Mouse (Mus musculus) heart, adult 11 months (tissue): ENCODE data around the gene Adtrp.

Experiments
- DNase-seq: peaks from one replicate; pipeline ENCODE4 v3.0.0; 2022

Gene Adtrp

DNA sequence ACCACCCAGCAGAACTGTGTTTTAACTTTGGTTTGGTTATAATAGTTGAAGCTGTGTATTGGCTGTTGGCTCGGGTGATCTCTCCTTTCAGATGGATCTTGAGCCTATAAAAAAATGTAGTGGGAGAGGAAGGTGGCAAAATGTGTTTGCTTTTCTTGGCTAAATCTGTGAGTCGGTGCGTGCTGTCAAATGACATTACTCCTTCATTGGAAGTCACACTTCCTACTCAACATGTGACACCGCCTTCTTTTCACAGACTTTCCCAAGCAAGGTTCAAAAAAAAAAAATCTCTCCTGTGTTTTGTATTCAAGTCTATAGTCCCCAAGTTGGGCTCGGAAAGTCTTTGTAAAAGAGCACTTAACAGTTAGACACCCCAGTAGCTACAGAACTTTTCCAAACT is 19.9 kb downstream of the Adtrp start:
- peak; percentile 30 for DNase-seq

DNA sequence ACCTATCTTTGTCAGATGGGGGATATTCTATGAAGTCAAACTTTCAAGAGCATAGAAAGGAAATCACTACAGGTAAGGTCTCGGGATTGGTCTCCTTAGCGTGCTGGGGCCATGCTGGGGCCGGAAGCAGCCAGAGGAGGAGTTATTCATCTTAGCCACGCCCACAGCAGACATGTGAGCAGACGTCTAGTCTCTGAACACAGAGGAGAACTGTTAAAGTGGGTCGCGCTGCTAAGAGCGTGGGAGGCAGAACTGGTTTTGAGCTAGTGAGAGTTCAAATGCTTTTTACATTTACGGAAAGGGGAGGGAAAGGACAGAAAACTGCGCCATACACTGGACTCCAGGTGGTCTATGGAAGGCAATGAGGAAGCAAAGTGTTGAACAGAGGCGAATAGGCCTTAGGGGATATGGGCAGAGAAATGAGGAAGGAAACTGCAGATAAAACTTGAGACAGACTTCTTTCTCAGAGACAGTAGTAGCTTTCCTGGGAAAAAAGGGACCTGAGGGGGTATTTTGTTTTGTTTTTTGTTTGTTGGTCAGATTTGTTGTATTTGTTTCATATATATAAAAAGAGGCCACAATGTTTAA is 22.0 kb downstream of the Adtrp start:
- peak; percentile 82 for DNase-seq

DNA sequence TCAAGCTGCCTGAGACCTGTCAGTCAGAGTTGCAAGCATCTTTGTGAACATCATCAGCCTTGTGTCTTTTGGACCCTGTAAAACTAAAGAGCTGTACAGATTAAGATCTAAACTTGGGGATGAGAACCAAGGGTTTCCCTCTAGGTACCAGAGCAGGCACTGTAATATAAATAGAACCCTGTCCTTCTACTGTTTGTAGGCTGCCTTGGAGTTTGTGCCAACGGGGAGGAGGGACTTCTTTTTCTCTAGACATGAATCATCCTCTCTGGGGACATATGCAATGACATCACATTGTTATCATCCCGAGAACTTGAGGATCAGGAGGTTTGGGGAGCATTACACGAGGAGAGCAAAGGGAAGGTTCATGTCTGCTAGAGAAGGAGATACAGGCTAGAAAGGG is 24.4 kb downstream of the Adtrp start:
- DNase-seq = peak; percentile 81

DNA sequence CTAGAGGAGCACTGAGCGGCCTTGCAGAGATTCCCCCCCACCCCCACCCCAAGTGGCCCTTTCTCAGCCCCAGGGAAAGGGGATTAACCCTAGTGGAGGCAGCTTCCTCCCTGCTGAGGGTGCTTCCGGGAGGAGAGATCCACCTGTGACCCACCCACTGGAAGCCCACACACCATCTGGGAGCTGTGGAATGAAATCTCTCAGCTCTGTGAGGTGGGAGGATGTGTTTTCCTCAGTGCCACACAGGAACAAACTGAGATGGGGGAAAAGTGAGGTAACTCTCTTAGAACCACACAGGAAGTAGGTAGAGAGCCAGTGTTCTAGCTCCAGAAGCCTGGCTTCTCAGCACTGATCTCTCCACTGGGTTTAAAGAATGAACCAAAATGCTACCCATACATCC is 24.9 kb downstream of the Adtrp start:
- DNase-seq = peak; percentile 79

DNA sequence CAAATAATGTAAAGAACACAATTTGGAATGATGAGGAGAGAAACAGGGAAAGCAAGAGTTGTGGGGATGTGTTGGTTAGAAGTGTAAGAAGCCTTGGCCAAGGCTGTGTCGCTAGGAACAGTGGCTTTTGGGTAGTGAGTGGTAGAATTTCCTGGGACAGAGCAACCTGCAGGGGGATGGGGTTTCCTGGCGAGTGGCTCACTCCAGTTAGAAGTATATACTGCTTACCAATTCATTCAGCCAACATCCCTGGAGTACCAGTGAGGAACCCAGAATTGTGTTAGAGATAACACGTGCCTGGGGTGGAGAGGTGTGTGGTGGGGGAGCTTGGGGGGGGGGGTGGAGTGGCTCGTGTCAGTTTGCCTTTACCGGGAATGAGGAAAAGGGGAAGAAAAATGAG is 25.4 kb downstream of the Adtrp start:
- peak; percentile 56 for DNase-seq

DNA sequence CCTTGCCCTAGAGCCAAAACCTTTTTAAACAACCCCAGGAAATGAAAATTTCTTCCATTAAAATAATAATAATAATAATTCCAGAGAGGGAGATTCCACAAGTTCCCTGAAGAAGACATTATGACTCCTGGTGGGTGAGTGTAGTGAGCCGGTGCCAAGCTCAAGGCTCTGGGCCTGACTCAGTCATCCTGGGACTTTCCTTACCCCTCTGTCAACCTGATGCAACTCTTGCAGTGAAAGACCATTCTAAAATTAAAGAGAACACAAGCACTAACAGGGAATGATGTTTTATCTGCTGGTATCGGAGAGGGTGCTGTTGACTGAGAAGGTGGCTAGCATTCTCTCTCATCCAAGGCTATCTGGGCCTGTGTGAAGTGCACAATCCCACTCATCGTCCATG is 26.5 kb downstream of the Adtrp start:
- peak; percentile 49 for DNase-seq

DNA sequence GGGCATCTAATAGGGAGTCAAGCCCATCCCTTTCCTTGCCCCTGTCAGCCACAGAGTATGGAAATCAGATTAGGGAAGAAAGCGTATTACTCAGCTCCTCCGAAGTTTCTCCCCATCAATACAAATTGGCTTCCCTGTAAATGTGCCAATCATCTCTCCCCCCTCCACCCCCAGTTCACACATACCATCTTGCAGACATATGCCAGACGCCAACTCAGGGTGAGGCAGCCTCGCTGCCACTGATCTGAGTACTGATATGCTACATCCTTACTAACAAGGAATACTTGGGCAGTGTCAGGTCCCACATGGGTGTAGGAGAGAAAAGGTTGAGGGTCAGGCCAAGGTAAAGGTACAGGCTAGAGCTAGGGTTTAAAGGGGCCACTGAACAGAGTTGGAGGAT is 27.6 kb downstream of the Adtrp start:
- peak; percentile 80 for DNase-seq

DNA sequence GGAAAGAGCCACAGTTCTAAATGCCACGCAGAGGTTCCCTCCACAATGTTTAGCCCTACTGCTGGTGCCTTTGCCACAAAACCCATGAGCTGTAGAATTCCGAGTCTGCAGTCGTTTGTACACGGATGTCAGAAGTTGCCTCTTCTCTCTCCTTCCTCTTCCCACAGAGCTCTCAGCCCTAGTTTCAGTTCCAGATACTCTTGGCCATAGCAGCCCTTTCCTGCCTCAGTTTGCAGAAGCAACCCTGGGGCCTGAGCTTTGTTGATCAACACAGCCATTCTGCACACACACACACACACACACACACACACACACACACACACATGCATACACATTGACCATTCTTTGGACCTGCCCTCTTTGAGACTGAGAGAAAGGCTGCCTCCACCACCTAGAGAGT is 28.0 kb downstream of the Adtrp start:
- DNase-seq = peak; percentile 93

DNA sequence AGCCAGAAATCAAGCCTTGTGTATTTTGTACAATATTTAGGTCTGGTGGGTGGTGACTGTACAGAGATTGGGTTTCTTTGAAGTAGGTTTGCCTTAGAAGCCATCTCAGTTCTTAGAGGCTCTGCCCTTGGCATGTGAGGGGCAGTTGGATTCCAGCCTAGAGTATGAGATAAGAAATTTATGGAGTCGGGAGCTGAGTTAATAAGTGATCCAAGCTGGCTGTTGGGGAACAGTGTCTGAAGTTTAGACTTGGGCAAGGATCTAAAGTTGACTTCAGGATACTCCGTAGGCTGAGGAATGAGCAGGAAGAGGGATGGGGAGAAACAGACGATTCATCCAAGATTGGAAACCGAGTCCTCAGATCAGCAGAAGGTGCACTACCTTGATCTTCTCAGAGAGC is 29.9 kb downstream of the Adtrp start:
- peak; percentile 39 for DNase-seq

DNA sequence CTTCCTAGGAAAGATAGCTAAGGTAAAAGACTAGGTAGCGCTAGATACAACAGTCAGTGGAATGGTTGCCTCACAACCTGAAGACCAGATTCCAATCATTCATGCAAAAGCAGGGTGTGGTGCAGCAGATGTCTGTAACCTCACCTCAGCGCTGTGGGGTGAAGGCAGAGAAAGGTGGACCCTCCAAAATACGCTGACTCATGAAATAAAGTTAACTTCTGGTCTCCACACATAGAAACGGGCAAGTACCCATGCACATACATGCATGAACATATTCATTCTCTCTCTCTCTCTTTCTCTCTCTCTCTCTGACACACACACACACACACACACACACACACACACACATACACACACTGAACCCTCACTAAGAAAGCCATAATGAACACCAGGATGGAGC is 30.8 kb downstream of the Adtrp start:
- DNase-seq = peak; percentile 55

DNA sequence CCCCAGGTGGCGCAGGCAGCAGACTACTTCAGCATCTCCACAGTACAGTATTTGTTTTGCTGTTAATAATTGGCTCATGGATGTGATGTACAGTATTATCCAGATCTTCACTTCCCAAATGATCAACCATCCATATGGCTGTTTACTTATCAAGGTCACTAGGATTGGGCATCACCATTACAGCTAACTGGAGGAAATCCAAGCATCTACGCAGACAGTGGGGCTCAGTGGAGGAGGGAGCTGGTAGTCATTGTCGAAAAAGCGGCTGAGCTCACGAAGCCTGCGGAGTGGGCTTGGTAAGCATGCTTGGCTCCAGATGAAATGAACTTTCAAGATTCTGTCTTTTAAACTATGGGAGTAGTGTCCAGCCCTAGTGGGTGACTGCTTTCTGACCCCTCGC is 36.7 kb downstream of the Adtrp start:
- peak; percentile 24 for DNase-seq

DNA sequence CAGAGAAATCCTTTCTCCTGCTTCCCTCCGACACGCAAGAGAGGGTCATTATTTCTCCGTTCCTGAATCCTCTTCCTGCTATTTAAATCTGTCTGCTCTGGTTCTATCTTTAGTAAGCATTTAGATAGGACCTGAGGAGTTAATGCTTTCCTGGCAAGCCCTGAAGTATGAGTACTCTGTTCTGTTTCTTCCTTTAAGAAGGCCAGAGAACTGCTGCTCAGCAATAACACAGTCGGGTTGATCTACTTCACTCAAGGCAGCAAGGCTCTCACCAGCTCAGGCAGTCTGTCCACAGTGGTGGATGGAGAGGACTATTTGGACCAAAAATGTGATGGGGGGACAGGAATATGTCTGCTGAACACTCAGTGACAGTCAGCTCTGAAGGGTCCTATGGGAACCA is 39.7 kb downstream of the Adtrp start:
- DNase-seq = no peak

DNA sequence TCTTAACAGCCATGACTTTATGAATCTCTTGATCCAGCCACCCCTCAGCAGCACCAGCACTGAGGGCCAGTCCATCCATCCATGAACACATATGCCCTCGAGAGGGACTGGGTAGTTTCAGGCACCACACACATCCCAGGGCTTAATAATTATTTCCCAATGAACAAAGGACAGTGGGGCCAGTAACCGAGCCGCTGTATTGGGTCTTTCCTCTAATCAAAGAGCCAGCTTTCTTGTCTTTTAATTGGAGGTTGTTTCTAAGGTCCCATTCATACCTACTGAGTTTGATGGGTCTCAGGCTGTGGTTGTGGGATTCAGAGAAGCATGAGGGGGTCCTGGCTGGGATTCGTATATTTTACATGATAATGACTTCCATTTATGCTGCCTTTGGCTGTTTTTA is 40.2 kb downstream of the Adtrp start:
- DNase-seq = no peak

DNA sequence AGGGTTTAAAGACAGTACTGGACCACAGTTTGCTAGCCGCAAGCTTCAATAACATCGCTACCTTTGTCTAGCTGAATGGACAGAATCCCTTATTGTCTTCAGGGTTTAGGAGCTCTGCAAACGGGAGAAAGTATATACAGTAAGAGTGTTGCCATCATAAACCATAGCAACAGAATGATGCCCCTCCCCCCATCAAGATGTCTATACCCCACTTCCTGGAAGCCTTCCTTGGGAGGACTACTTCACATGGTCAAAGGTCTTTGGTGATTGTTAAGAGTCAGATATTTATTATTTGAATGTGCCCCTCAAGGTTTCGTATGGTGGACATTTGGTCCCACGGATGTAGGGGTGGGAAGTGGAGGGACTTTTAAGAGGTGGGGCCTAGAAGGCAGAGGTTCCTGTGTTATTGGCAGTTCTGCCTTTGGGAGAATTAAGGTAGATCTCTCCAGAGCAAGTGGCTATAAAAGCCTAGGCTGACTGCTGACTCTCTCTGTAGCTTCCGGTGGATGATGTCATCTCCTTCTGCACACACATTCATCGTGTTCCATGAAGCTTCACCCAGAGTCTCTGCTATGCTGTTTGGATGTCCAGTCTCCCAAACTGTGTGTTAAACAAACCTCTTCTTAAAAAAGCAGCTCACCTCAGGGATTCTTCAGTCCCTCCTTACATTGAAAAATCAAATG is 42.2 kb downstream of the Adtrp start:
- no peak for DNase-seq

DNA sequence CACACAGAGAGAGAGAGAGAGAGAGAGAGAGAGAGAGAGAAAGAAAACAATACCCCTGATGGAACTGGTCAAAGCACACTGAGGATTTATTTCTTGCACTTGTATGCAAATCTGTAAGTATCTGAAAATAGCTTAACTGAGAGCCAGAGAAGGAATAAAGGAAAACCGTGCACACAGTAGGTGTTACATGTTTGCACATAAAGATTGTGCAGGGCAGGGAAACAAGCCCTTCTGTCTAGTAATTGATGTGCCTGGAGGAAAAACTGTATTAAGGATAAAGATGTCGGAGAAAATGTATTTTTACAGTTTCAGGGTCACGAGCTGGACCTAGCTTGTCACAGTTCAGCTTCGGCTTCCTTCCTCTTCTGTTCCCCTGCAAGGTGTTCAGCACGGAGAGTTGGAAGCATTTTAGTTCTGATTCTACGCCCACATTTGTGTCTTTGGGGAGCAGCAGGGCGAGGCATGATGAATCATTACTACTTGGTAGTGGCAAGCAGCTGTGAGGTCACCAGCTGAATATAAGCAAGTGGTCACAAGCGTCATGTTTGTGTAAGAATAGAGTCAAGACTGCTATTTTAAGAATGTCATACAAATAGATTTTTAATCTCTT is 43.7 kb downstream of the Adtrp start:
- DNase-seq = no peak

DNA sequence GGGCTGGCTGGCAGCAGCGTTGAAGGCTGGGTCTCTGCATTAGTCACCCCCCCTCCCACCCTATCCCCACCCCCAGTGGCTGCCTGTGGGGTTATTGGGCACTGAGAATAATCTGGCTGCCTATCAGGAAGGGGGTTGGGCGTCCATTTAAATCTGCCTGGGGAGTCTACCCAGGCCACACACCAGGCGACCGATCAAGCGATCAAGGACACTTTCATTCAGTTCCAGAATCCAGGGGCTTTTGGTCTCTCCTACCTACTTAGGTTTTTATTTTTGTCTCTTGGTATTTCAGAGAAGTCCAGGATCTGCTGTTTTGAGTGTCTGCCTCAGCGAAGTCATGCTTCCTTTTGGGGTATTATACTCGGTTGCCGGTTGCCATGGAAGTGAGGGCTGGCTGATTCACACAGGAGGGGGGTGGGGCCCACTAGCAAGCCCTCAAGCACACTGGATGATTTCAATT is 46.3 kb downstream of the Adtrp start:
- no peak for DNase-seq

DNA sequence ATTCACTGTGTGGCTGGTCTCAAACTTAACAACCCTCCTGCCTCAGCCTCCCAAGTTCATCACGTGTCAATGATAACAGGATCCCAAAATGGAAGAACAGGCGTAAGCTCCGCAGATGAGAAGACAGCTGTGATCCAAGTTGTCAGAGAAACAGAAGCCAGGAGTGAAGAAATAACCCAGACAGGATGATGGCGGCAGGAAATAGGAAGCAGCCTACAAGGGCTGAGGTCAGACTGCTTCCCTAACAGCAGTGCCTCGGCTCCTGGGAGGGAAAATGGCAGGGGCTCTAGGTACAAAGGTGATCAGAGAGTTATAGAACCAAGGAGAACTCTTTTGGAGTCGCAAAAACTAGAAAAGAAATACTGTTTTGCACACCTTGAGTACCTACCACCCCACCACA is 54.6 kb downstream of the Adtrp start:
- DNase-seq = no peak

DNA sequence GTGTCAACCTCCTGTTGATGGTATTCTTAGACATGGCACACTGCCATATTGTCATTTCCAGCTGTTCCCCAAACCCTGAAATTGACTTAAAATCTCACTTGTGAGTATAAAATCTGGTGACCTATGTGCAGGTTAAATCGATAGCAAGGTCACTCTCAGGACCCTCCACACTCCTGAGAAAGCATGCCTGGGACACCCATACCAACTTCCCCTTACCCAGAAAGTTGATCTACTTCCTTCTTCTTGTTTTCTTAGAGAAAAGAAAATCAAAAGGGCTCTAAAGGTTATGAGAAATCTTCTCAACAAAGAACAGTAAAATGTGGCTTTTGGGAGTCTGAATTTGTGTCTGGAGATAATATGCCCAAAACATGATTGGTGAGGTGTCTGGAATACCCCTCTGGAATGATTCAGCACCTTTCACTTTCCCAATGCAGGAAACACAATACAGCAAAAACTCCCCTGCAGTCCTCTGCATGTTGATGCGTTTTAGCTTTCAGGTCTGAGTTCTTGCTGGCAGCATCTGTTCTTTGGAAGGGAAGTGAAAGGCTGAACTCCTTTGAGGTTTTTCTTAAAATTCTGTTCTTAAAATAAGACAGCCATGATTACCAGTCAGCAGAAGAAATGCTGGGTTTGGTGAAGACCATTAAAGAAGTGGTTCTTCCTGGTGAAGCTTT is 59.5 kb downstream of the Adtrp start:
- DNase-seq = no peak

DNA sequence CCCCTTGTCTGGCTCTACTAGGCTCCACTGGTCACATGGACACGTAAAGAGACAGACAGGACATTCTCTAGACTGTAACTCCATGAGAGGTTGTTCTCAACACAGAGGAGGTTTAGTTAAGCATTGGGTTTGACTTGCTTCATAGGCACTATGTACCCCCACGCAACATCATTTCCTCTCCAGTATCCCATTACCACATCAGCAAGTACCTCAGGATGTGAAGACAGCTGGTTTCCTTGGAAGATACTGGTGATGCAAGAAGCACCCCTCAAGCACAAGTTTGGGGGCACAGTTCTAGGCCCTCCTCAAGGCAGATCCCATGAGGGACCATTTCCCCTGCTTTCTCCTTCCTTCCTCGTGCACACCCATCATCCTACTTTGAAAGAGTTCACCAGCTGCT is 60.8 kb downstream of the Adtrp start:
- no peak for DNase-seq

DNA sequence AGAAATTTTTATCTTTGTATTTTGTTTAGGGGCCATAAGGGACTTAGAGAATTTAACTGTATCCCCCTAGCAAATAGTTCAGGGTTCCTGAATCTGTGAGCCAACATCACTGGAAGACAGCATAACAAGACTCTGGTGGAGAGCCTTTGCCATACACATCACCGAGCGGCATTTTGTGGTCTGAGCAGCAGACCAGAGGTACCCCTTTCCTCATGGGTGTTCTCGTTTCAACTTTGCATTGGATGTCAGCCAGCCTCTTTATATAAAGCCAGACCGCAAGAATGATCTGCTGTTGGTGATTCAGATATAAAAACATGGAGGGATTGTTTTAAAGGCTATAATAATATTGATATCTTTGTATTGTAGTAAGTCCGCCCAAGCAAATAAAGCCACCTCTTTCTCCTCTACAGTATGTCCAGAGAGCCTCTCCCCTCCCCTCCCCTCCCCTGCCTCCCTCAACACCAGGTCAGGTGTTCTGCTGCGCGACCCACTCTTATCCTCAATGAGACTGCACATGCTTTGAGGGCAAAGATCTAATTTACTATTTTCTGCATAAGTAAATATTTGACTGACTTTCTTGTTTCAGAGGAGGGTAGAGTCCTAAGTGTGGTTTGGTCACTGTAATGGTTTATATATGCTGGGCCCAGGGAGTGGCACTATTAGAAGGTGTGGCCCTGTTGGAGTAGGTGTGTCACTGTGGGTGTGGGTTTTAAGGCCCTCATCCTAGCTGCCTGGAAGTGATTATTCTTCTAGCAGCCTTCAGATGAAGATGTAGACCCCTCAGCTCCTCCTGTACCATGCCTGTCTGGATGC is 62.4 kb downstream of the Adtrp start:
- DNase-seq = no peak

DNA sequence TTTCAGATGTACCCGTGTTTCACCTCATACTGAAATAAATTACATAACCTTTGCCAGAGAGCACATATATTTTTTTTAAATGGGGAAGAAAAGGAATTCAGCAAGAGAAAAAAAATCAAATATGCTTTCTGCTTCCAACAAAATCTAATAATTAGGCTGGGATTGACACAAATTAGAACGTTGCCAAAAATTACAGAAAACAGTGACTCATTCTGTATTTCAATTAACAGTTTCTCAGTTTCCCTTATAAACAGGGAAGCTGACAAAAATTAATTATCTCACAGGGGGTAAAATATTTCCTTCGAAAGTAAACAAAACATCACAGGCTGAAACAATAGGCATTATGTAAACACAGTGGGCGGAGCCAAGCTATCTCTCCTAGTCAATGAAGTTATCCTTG is 67.2 kb downstream of the Adtrp start:
- DNase-seq = no peak

DNA sequence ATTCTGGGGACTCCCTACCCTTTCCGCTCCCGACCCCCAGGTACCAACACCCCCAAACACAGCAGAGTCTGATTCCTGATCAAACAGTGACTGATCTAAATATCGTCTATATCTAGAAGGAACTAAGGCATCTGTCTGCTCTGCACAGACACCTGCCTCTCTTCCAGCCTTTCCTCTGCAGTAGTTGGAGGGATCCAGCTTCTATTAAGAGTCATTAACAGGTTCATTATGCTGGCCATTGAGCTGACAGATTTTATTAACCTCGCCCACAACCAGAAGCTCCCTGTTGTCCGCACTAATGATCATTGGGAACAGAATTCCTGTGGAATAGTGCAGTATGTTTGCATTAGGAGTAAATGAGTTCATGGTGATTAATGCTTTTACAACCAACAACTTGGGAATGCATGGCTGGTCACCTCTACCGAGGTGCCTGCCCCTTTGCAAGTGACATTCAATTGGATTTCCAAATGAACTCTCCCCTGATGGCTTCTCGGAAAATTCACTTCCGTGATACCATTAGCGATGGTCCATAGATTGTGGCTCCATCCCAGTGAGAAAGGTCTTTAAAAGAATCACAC is 67.8 kb downstream of the Adtrp start:
- no peak for DNase-seq
